Mouse (Mus musculus): ENCODE measurements around the gene Rsph4a.
"Not testable (repeated sequence)": the region's sequence is repeated elsewhere in the genome, so short reads cannot be mapped to it uniquely, and the experiment has no call there.

The Rsph4a gene

DNA sequence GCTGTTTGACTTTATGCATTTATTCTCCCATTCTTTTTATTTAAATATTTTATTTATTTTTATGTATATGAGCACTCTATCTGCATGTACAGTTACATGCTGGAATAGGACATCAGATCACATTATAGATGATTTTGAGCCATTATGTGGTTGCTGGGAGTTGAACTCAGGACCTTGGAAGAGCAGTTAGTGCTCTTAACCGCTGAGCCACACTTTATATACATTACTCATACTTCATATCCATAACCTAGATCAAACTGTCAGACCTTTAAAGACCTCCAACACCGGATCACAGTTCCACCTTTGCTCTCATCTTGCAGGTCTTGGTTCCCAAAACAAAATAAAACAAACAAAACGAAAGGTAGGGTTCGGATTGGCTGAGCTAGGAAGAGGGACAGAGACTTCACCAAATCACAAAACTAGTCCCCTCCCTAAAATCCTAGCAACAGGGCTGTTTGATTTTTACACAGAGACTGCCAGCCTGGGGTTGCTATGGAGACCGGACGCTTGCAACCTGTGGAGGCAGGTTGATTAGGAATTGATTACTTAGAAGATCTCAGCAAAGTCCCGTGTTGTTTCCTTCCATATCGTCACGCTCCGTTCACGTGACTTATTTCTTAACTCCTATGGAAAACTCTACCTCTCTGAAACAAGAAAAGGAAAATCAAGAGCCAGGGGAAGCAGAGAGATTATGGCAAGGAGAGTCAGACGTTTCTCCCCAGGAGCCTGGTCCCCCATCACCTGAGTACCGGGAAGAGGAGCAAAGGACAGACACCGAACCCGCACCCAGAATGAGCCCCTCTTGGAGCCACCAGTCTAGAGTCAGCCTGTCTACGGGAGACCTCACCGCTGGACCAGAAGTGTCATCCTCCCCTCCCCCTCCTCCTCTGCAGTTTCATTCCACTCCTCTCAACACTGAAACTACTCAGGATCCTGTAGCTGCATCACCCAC is at the start of gene Rsph4a:
Rsph4a (plus strand) TSS at position 582 of the 952 bp plus-strand sequence.
- peak; percentile 35 for DNase-seq (ENCODE audit: low read depth, low spot score)

GRCm38 (mm10) chr10:33857421-33857820 is 47.5 kb upstream of the Rsph4a start, which contains the start of gene Sult3a1:
Gene Sult3a1 (plus strand): TSS chr10:33857721.
- no peak for DNase-seq (ENCODE audit: low read depth, low spot score)

GRCm38 (mm10) chr10:33865994-33866393 is 38.9 kb upstream of the Rsph4a start:
- no peak for DNase-seq (ENCODE audit: low read depth, low spot score)

DNA sequence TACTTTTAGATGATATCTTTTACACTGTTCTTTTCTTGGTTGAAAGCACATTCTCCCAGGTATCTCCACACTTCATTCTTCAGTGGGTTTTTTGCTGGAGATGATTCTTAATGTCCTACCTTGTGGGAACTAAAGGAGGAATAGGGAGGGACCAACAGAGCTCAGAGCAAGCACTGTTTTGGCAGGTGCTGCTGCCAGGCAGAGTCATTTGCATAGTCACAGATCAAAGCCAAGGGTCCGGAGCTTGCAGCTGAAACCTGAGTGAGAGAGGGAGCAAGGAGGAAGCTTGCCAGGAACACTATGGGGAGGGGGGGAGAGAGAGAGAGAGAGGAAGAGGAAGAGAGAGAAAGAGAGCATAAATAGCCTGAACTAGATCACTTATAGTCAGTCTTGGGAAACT is 34.5 kb upstream of the Rsph4a start:
- DNase-seq (ENCODE audit: low read depth, low spot score): no peak

- no peak for DNase-seq (ENCODE audit: low read depth, low spot score)
Observed at GRCm38 (mm10) chr10:33872672-33873398, 32.1 kb upstream of the Rsph4a start.

GRCm38 (mm10) chr10:33882411-33882810 is 22.5 kb upstream of the Rsph4a start:
- DNase-seq (ENCODE audit: low read depth, low spot score): not testable (repeated sequence)

DNA sequence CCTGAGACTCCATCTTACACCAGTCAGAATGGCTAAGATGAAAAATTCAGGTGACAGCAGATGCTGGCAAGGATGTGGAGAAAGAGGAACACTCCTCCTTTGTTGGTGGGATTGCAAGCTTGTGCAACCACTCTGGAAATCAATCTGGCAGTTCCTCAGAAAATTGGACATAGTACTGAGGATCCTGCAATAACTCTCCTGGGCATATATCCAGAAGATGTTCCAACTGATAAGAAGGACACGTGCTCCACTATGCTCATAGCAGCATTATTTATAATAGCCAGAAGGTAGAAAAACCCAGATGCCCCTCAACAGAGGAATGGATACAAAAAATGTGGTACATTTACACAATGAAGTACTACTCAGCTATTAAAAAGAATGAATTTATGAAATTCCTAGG is 3.4 kb upstream of the Rsph4a start:
- not testable (repeated sequence) for DNase-seq (ENCODE audit: low read depth, low spot score)

GRCm38 (mm10) chr10:33905489-33905888 is 578 bp downstream of the Rsph4a start:
- DNase-seq (ENCODE audit: low read depth, low spot score): no peak

DNA sequence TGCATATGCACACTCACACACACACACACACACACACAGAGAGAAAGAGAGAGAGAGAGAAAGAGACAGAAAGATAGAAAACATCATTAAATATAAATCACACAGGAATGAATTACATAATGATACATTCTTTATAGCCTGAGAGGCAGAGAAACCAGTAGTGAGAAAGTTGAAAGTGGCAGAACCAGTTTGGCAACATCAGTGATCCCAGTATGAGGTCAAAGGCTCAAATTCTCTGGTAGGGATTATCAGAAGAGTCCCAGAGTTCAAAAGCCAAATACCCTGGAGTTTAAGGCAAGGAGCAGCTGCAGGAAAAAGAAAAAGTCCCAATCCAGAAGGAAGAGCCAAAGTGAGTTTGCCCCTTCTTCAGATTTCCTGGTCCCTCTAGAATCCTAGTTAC is 35.8 kb downstream of the Rsph4a start:
- DNase-seq (ENCODE audit: low read depth, low spot score): no peak

- no peak for DNase-seq (ENCODE audit: low read depth, low spot score)
Observed at GRCm38 (mm10) chr10:33945390-33945789, 40.5 kb downstream of the Rsph4a start.

- no peak for DNase-seq (ENCODE audit: low read depth, low spot score)
Observed at GRCm38 (mm10) chr10:33946336-33946735, 41.4 kb downstream of the Rsph4a start.

DNA sequence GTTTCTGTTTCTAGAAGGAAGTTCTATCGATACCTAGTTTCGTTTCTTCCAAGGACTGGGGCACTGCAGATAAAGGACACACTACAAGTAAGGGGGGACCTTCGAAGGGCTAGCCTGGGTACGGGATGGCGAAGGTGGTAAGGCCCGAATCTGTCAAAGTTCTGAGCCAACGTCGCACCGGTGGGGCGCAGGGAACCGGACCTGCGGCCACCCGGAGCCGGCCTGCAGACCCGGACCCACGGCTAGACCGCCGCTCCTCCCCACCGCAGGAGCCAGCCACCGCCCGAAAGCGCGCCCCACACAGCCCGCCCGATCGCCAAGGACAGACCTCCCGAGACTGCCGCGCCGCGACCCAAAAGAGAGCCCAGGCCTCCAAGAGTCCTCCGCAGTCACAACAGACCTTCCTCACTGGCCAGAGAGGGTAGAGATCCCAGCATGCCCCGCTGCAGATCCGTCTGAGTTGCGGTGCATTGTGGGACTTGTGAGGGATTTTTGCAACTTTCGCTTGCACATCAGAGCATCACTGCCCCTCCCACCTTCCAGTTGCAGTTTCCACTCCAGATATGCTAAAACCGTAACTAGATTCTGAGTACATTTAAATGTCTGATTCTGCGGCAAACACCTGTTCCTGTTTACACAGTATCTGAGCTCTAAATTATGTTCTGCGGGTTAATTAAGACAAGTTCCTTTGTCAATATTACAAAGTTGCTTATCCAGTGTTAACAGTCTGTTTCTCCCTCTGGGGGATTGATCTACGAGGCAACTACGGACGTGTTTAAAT is 46.1 kb downstream of the Rsph4a start, which contains the start of gene Zup1:
Zup1 (minus strand) TSS at position 467 of the 781 bp plus-strand sequence.
- DNase-seq (ENCODE audit: low read depth, low spot score): peak; percentile 92

- DNase-seq (ENCODE audit: low read depth, low spot score): no peak
Observed at GRCm38 (mm10) chr10:33952509-33952908, 47.6 kb downstream of the Rsph4a start.
